Mouse (Mus musculus): Measurements from ENCODE around the gene Galnt9.

Gene Galnt9

GRCm38 (mm10) chr5:110543951-110544690 lies at the start of gene Galnt9:
TSS of gene Galnt9 (plus strand) at chr5:110544355.
- DNase-seq (ENCODE audit: low spot score in 2 of 2), result peak; percentile 47 to 79

GRCm38 (mm10) chr5:110494396-110494795 lies 49.8 kb upstream of the Galnt9 start:
- DNase-seq (ENCODE audit: low spot score in 2 of 2), result no peak

- DNase-seq (ENCODE audit: low spot score in 2 of 2), result no peak
Measured at GRCm38 (mm10) chr5:110495051-110495450, 49.1 kb upstream of the Galnt9 start.

GRCm38 (mm10) chr5:110497556-110497955 lies 46.6 kb upstream of the Galnt9 start:
- DNase-seq (ENCODE audit: low spot score in 2 of 2), result no peak

GRCm38 (mm10) chr5:110498071-110498470 lies 46.1 kb upstream of the Galnt9 start:
- no peak for DNase-seq (ENCODE audit: low spot score in 2 of 2)

- no peak for DNase-seq (ENCODE audit: low spot score in 2 of 2)
Measured at GRCm38 (mm10) chr5:110500233-110500632, 43.9 kb upstream of the Galnt9 start.

GRCm38 (mm10) chr5:110503361-110503760 lies 40.8 kb upstream of the Galnt9 start:
- DNase-seq (ENCODE audit: low spot score in 2 of 2), result no peak

- DNase-seq (ENCODE audit: low spot score in 2 of 2), result no peak
Measured at GRCm38 (mm10) chr5:110505611-110506294, 38.4 kb upstream of the Galnt9 start.

- DNase-seq (ENCODE audit: low spot score in 2 of 2), result no peak
Measured at GRCm38 (mm10) chr5:110506295-110506616, 37.9 kb upstream of the Galnt9 start.

- DNase-seq (ENCODE audit: low spot score in 2 of 2), result no peak
Measured at GRCm38 (mm10) chr5:110506856-110507255, 37.3 kb upstream of the Galnt9 start.

- no peak for DNase-seq (ENCODE audit: low spot score in 2 of 2)
Measured at GRCm38 (mm10) chr5:110507943-110508342, 36.2 kb upstream of the Galnt9 start.

- no peak for DNase-seq (ENCODE audit: low spot score in 2 of 2)
Measured at GRCm38 (mm10) chr5:110510357-110510756, 33.8 kb upstream of the Galnt9 start.

GRCm38 (mm10) chr5:110513791-110514190 lies 30.4 kb upstream of the Galnt9 start:
- DNase-seq (ENCODE audit: low spot score in 2 of 2), result no peak

- DNase-seq (ENCODE audit: low spot score in 2 of 2), result no peak
Measured at GRCm38 (mm10) chr5:110514694-110515093, 29.5 kb upstream of the Galnt9 start.

GRCm38 (mm10) chr5:110516390-110516789 lies 27.8 kb upstream of the Galnt9 start:
- DNase-seq (ENCODE audit: low spot score in 2 of 2), result no peak

GRCm38 (mm10) chr5:110518086-110518783 lies 25.9 kb upstream of the Galnt9 start:
- no peak for DNase-seq (ENCODE audit: low spot score in 2 of 2)

GRCm38 (mm10) chr5:110520974-110521373 lies 23.2 kb upstream of the Galnt9 start:
- no peak for DNase-seq (ENCODE audit: low spot score in 2 of 2)

- DNase-seq (ENCODE audit: low spot score in 2 of 2), result no peak
Measured at GRCm38 (mm10) chr5:110521822-110522221, 22.3 kb upstream of the Galnt9 start.

GRCm38 (mm10) chr5:110523296-110523695 lies 20.9 kb upstream of the Galnt9 start:
- no peak for DNase-seq (ENCODE audit: low spot score in 2 of 2)

- no peak for DNase-seq (ENCODE audit: low spot score in 2 of 2)
Measured at GRCm38 (mm10) chr5:110525701-110526100, 18.5 kb upstream of the Galnt9 start.

- no peak for DNase-seq (ENCODE audit: low spot score in 2 of 2)
Measured at GRCm38 (mm10) chr5:110526556-110526955, 17.6 kb upstream of the Galnt9 start.

- no peak for DNase-seq (ENCODE audit: low spot score in 2 of 2)
Measured at GRCm38 (mm10) chr5:110531091-110531490, 13.1 kb upstream of the Galnt9 start.

GRCm38 (mm10) chr5:110534402-110534801 lies 9.8 kb upstream of the Galnt9 start:
- no peak for DNase-seq (ENCODE audit: low spot score in 2 of 2)

Measured in urinary bladder, postnatal 4 days (tissue).